Mouse (Mus musculus) liver, embryonic 14.5 days (tissue): ENCODE results near the gene Pde4d. TPM values are rescaled to one million over a fixed set of nuclear protein-coding genes. Genes with fewer than 3 reads are reported as not detected.

Experiments
- ATAC-seq: fragments of 200-750 bp; cut with Nextera tagmentation; 2 replicates; pipeline ENCODE4 v1.8.0; 2017; ENCODE audit warnings: moderate number of reproducible peaks, mild to moderate bottlenecking, moderate library complexity; ENCODE audit not compliant: insufficient read depth
- DNase-seq, 3 experiments: peaks; one replicate each; pipeline ENCODE4 v3.0.0-alpha.2; 2012 to 2013; ENCODE audit warnings: low read depth in 3 of 3, low spot score in 3 of 3
- H3K27ac ChIP-seq: fragments of 300-500 bp; sonication (generic); 2 replicates; pipeline ENCODE4 v1.5.1; 2014; ENCODE audit warnings: moderate library complexity, mild to moderate bottlenecking, control low read depth, inconsistent platforms
- H3K27me3 ChIP-seq: fragments of 300-500 bp; sonication (generic); 2 replicates; pipeline ENCODE4 v1.6.1; 2014; ENCODE audit warnings: mild to moderate bottlenecking, low read length, moderate library complexity; ENCODE audit not compliant: control insufficient read depth, insufficient read depth
- H3K36me3 ChIP-seq: fragments of 300-500 bp; sonication (generic); replicated peaks from 2 replicates; pipeline ENCODE4 v1.6.1; 2014; ENCODE audit warnings: low read depth; ENCODE audit not compliant: control insufficient read depth, insufficient read depth
- H3K4me1 ChIP-seq, 2 experiments: fragments of 200-500 bp in 1 of 2; fragments of 300-500 bp in 1 of 2; sonication (generic) in 1 of 2; replicated peaks; 2 replicates each; pipeline ENCODE4 v1.6.1; 2012 to 2014; ENCODE audit warnings: antibody characterized with exemption in 1 of 2, inconsistent platforms in 1 of 2, low read length in 1 of 2; ENCODE audit not compliant: control insufficient read depth in 2 of 2, insufficient read depth in 2 of 2
- H3K4me2 ChIP-seq: fragments of 300-500 bp; sonication (generic); 2 replicates; pipeline ENCODE4 v1.6.1; 2014; ENCODE audit warnings: low read depth, mild to moderate bottlenecking, control low read depth, moderate library complexity
- H3K4me3 ChIP-seq, 2 experiments: fragments of 200-500 bp in 1 of 2; fragments of 300-500 bp in 1 of 2; sonication (generic) in 1 of 2; 2 replicates each; pipeline ENCODE4 v1.5.1; 2012 to 2014; ENCODE audit warnings: low read depth in 2 of 2, low read length in 2 of 2, mild to moderate bottlenecking in 2 of 2, control low read depth in 1 of 2, inconsistent platforms in 1 of 2, moderate library complexity in 1 of 2; ENCODE audit not compliant: insufficient read depth in 1 of 2
- H3K9ac ChIP-seq: fragments of 300-500 bp; sonication (generic); replicated peaks from 2 replicates; pipeline ENCODE4 v1.6.1; 2014; ENCODE audit warnings: mild to moderate bottlenecking, control low read depth, moderate library complexity
- H3K9me3 ChIP-seq: fragments of 300-500 bp; sonication (generic); 2 replicates; pipeline ENCODE4 v1.6.1; 2016; ENCODE audit warnings: low read length, mixed read lengths; ENCODE audit not compliant: control insufficient read depth
- CTCF ChIP-seq: IDR thresholded peaks from 2 replicates; pipeline ENCODE4 v1.5.1; 2016; ENCODE audit warnings: antibody characterized with exemption, low read depth, control low read depth
- EP300 ChIP-seq: IDR thresholded peaks from 2 replicates; pipeline ENCODE4 v1.6.1; 2016; ENCODE audit warnings: antibody characterized with exemption, low read depth
- WGBS: fragments of 180-500 bp; shearing (Covaris S2); extraction: QIAGEN DNeasy Blood & Tissue Kit; methylation state at CpG from one replicate; pipeline ENCODE4 v1.1.7; 2014; ENCODE audit not compliant: insufficient replicate concordance; 5-methylcytosine and 5-hydroxymethylcytosine counted together
- polyA plus RNA-seq, 2 experiments: library from polyadenylated mRNA; depleted of rRNA in 1 of 2; stranded (reverse) in 1 of 2; unstranded in 1 of 2; fragments of >200 nt; fragmentation: Nextera tagmentation in 1 of 2; extraction: Ambion mirVana in 1 of 2; gene quantifications; 2 replicates each; pipeline versions ENCODE4 v1.2.1 to v1.2.3; 2012 to 2014

Pde4d gene
- polyA plus RNA-seq, 2 experiments: 4.9 to 8.6 TPM

GRCm38 (mm10) chr13:109648311-109648710 is 1198.6 kb downstream of the Pde4d start:
- WGBS: 42% methylated on average over 3 of the region's 3 CpGs

GRCm38 (mm10) chr13:109651790-109652605 is 1202.2 kb downstream of the Pde4d start:
- H3K27me3 ChIP-seq: no peaks in the 10 kb centered on the region
- H3K9ac ChIP-seq: peak overlapping the region; percentile 5
- WGBS: 35% methylated on average over 10 of the region's 10 CpGs
- TF ChIP-seq EP300 (peak; percentile 92), CTCF (no peak)
- peak; percentile 92 for ATAC-seq
- peak; percentile 86 to 90 (median 88) for DNase-seq
- H3K4me1 ChIP-seq: peaks cover 53 to 55% of the 10 kb centered on the region in 2 experiments
- no peaks in the 10 kb centered on the region for H3K36me3 ChIP-seq
- H3K9me3 ChIP-seq: no peaks in the 10 kb centered on the region
- peak overlapping the region; percentile 30 for H3K4me2 ChIP-seq
- H3K4me3 ChIP-seq: no peak overlapping the region
- peak overlapping the region; percentile 76 for H3K27ac ChIP-seq

More at GRCm38 (mm10) chr13:109648311-109648710, 1198.6 kb downstream of the Pde4d start:
- TF ChIP-seq CTCF (no peak), EP300 (peak; percentile 41; the same call in 1 of the 2 replicates)
- H3K4me1 ChIP-seq: peaks cover 79 to 86% of the 10 kb centered on the region in 2 experiments
- peak overlapping the region; percentile 60 for H3K4me2 ChIP-seq
- peak overlapping the region; percentile 41 for H3K9ac ChIP-seq
- peak overlapping the region; percentile 89 for H3K27ac ChIP-seq
- no peak overlapping the region for H3K4me3 ChIP-seq
- ATAC-seq: no peak
- H3K27me3 ChIP-seq: no peaks in the 10 kb centered on the region
- no peaks in the 10 kb centered on the region for H3K9me3 ChIP-seq
- no peak for DNase-seq
- H3K36me3 ChIP-seq: no peaks in the 10 kb centered on the region

- H3K9ac ChIP-seq: peak overlapping the region; percentile 5
- no peaks in the 10 kb centered on the region for H3K27me3 ChIP-seq
- H3K27ac ChIP-seq: peak overlapping the region; percentile 76
- ATAC-seq: no peak
- no peak overlapping the region for H3K4me3 ChIP-seq
- no peak for DNase-seq
- peak overlapping the region; percentile 30 for H3K4me2 ChIP-seq
- TF ChIP-seq CTCF (no peak), EP300 (no peak)
- H3K4me1 ChIP-seq: peaks cover 57 to 58% of the 10 kb centered on the region in 2 experiments
- H3K36me3 ChIP-seq: no peaks in the 10 kb centered on the region
- WGBS: 38% methylated on average over 7 of the region's 7 CpGs
- no peaks in the 10 kb centered on the region for H3K9me3 ChIP-seq
These were observed 1202.9 kb downstream of the Pde4d start for GRCm38 (mm10) chr13:109652631-109653030.

GRCm38 (mm10) chr13:109655390-109655789 is 1205.6 kb downstream of the Pde4d start:
- peaks cover 42 to 46% of the 10 kb centered on the region in 2 experiments for H3K4me1 ChIP-seq
- H3K4me2 ChIP-seq: no peak overlapping the region
- H3K9me3 ChIP-seq: no peaks in the 10 kb centered on the region
- no peak for TF ChIP-seq EP300
- TF ChIP-seq CTCF: no peak
- no peak overlapping the region for H3K9ac ChIP-seq
- no peak overlapping the region for H3K4me3 ChIP-seq
- H3K27ac ChIP-seq: no peak overlapping the region
- no peak for ATAC-seq
- no peaks in the 10 kb centered on the region for H3K27me3 ChIP-seq
- DNase-seq: no peak
- 69% methylated on average over 3 of the region's 3 CpGs for WGBS
- no peaks in the 10 kb centered on the region for H3K36me3 ChIP-seq

GRCm38 (mm10) chr13:109659103-109659502 is 1209.4 kb downstream of the Pde4d start:
- DNase-seq: no peak
- WGBS: 51% methylated on average over 6 of the region's 6 CpGs
- no peak for ATAC-seq

More at GRCm38 (mm10) chr13:109659103-109659502, 1209.4 kb downstream of the Pde4d start:
- no peak overlapping the region for H3K9ac ChIP-seq
- no peak for TF ChIP-seq EP300
- no peak for TF ChIP-seq CTCF
- H3K27ac ChIP-seq: no peak overlapping the region
- no peak overlapping the region for H3K4me3 ChIP-seq
- H3K36me3 ChIP-seq: no peaks in the 10 kb centered on the region
- H3K9me3 ChIP-seq: no peaks in the 10 kb centered on the region
- no peaks in the 10 kb centered on the region for H3K27me3 ChIP-seq
- peaks cover 16 to 17% of the 10 kb centered on the region in 2 experiments for H3K4me1 ChIP-seq
- H3K4me2 ChIP-seq: no peak overlapping the region
